Mouse (Mus musculus) stomach, postnatal 0 days (tissue): ENCODE measurements around the gene Krt20. TPM values are rescaled to one million over a fixed set of nuclear protein-coding genes. Genes with fewer than 3 reads are reported as not detected.

Experiments used
- ATAC-seq: fragments of 200-750 bp; cut with Nextera tagmentation; 2 replicates; pipeline ENCODE4 v1.8.0; 2017; ENCODE audit not compliant: low FRiP score, low TSS enrichment
- DNase-seq: peaks from one replicate; pipeline ENCODE4 v3.0.0-alpha.2; 2016; ENCODE audit warnings: low spot score
- H3K27ac ChIP-seq: fragments of 300-500 bp; sonication (generic); replicated peaks from 2 replicates; pipeline ENCODE4 v1.5.1; 2014; ENCODE audit warnings: mild to moderate bottlenecking, control low read depth
- H3K27me3 ChIP-seq: fragments of 300-500 bp; sonication (generic); 2 replicates; pipeline ENCODE4 v1.6.1; 2014; ENCODE audit warnings: low read length; ENCODE audit not compliant: control insufficient read depth, insufficient read depth
- H3K36me3 ChIP-seq: fragments of 300-500 bp; sonication (generic); 2 replicates; pipeline ENCODE4 v1.6.1; 2014; ENCODE audit warnings: low read length, mixed read lengths; ENCODE audit not compliant: control insufficient read depth, insufficient read depth
- H3K4me1 ChIP-seq: fragments of 300-500 bp; sonication (generic); replicated peaks from 2 replicates; pipeline ENCODE4 v1.6.1; 2014; ENCODE audit warnings: antibody characterized with exemption; ENCODE audit not compliant: control insufficient read depth, insufficient read depth
- H3K4me2 ChIP-seq: fragments of 300-500 bp; sonication (generic); replicated peaks from 2 replicates; pipeline ENCODE4 v1.6.1; 2014; ENCODE audit warnings: low read depth, mild to moderate bottlenecking, control low read depth, moderate library complexity
- H3K4me3 ChIP-seq: fragments of 300-500 bp; sonication (generic); 2 replicates; pipeline ENCODE4 v1.5.1; 2014; ENCODE audit warnings: low read depth, low read length, control low read depth
- H3K9ac ChIP-seq: fragments of 300-500 bp; sonication (generic); 2 replicates; pipeline ENCODE4 v1.6.1; 2014; ENCODE audit warnings: mild to moderate bottlenecking, low read length, control low read depth, mixed read lengths
- H3K9me3 ChIP-seq: fragments of 300-500 bp; sonication (generic); 2 replicates; pipeline ENCODE4 v1.6.1; 2016; ENCODE audit warnings: low read length; ENCODE audit not compliant: control insufficient read depth
- CTCF ChIP-seq: IDR thresholded peaks from 2 replicates; pipeline ENCODE4 v1.5.1; 2016; ENCODE audit warnings: antibody characterized with exemption, low read depth, mild to moderate bottlenecking, moderate library complexity
- EP300 ChIP-seq: optimal IDR thresholded peaks from 2 replicates; pipeline ENCODE3; 2016; ENCODE audit warnings: antibody characterized with exemption
- WGBS: fragments of 180-500 bp; shearing (Covaris S2); extraction: QIAGEN DNeasy Blood & Tissue Kit; methylation state at CpG from one replicate; pipeline ENCODE4 v1.1.7; 2014; 5-methylcytosine and 5-hydroxymethylcytosine counted together
- polyA plus RNA-seq: library from polyadenylated mRNA; unstranded; fragments of >200 nt; fragmentation: Nextera tagmentation; extraction: Ambion mirVana; gene quantifications from 2 replicates; pipeline ENCODE4 v1.2.1, GENCODE M21; 2015

Krt20 gene
- polyA plus RNA-seq, 1 experiment from 2014 or later: 110 TPM

DNA sequence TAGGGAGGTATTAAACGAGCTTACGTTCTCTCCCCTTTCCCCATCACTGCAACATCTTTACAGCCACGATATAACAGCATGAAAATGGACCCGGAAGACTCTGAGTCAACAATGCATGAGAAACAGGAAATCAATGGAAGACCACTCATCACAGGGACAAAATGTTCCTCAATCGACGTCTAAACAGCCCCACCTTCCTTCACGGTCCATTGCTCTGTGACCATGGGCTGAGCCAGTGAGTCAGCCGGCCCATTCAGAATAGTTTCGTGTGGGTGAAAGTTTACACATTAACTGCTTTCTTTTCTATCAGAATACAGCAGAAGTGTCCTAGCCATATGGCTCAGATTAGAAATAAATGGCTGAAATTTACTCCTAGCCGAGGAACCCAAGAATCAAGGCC lies 16.8 kb upstream of the Krt20 start:
- ATAC-seq: peak; percentile 81
- Histone ChIP-seq H3K4me2 (no peak overlapping the region), H3K9me3 (no peaks in the 10 kb centered on the region), H3K36me3 (no peaks in the 10 kb centered on the region), H3K27me3 (no peaks in the 10 kb centered on the region), H3K4me3 (no peak overlapping the region), H3K4me1 (no peaks in the 10 kb centered on the region), H3K27ac (peak overlapping the region; percentile 70), H3K9ac (no peak overlapping the region)
- peak; percentile 54 for DNase-seq
- no peak for TF ChIP-seq CTCF
- TF ChIP-seq EP300: peak; percentile 41
- WGBS: 56% methylated on average over 10 of the region's 10 CpGs

DNA sequence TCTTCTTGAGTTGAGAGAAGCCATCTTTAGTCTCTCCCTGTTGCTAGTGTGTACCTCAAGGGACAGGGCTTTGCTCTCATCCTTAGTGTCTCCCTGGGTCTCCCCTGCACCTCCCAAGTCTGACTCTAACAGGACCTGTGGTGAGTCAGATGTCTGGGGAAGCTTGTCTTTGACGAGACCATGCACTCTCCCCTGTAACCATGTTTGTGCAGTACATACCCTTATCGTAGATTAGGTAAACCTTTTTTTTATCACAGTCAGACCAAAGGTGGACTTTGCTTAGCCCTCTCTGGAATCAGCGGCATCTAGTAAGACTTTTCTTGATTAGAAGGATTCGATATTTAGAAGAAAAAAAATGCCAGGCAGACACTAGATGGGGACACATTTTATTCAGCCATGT lies 16.1 kb upstream of the Krt20 start:
- Histone ChIP-seq H3K27ac (peak overlapping the region; percentile 56; the same call in 1 of the 2 replicates), H3K27me3 (no peaks in the 10 kb centered on the region), H3K9ac (no peak overlapping the region), H3K4me2 (no peak overlapping the region), H3K36me3 (no peaks in the 10 kb centered on the region), H3K4me3 (no peak overlapping the region), H3K4me1 (no peaks in the 10 kb centered on the region), H3K9me3 (no peaks in the 10 kb centered on the region)
- DNase-seq (no peak), ATAC-seq (peak; percentile 80)
- TF ChIP-seq EP300: no peak
- no peak for TF ChIP-seq CTCF
- 57% methylated on average over 4 of the region's 4 CpGs for WGBS

DNA sequence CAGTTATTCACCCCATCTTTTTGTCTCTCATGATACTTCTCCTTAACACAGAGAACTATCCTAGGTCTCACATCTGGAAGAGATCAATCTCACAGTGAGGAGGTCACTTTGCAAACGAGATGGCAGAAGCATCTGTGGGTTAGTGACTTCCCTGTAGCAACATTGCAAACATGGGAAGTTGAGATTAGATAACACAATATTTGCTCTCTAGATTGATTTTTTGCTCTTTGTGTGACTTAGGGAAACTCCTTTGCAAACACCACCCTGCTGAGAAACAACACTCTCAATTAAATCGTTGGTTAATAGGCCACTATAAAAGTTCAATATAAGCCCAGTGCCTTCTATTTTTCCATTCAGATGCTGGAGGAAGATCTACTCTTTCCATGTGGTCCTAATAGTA lies 10.8 kb upstream of the Krt20 start:
- H3K27ac ChIP-seq: no peak overlapping the region
- H3K4me2 ChIP-seq: no peak overlapping the region
- no peaks in the 10 kb centered on the region for H3K36me3 ChIP-seq
- no peak for TF ChIP-seq CTCF
- no peak overlapping the region for H3K9ac ChIP-seq
- 26% methylated on average over 2 of the region's 2 CpGs for WGBS
- ATAC-seq (0 out of 2 replicates have a peak, but pooled peaks have one; percentile 35), DNase-seq (no peak)
- no peak overlapping the region for H3K4me3 ChIP-seq
- no peaks in the 10 kb centered on the region for H3K27me3 ChIP-seq
- no peaks in the 10 kb centered on the region for H3K9me3 ChIP-seq
- no peaks in the 10 kb centered on the region for H3K4me1 ChIP-seq

DNA sequence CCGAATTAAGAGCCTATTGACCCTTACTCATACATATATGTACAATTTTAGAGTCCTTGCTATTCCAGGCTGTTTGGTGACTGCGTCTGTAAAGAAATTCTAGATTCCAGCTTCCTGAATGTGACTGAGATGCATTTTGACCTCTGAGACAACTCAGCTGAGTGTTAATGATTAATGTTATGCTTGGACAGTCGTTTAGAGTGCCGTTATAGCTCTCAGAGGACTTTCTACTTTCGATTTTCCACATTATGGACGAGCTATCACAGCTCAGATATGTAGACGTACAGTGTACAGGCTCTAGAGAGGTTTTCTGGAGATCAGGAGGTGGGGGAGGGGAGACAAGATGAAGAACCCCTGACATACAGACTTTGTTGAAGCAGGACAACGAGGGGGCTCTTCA lies 3.3 kb upstream of the Krt20 start:
- TF ChIP-seq EP300: no peak
- TF ChIP-seq CTCF: no peak
- no peak overlapping the region for H3K4me3 ChIP-seq
- WGBS: 46% methylated on average over 8 of the region's 8 CpGs
- no peak overlapping the region for H3K9ac ChIP-seq
- no peak overlapping the region for H3K27ac ChIP-seq
- H3K4me2 ChIP-seq: no peak overlapping the region
- DNase-seq (no peak), ATAC-seq (no peak)
- no peaks in the 10 kb centered on the region for H3K36me3 ChIP-seq
- no peaks in the 10 kb centered on the region for H3K27me3 ChIP-seq
- H3K9me3 ChIP-seq: no peaks in the 10 kb centered on the region
- H3K4me1 ChIP-seq: no peaks in the 10 kb centered on the region

DNA sequence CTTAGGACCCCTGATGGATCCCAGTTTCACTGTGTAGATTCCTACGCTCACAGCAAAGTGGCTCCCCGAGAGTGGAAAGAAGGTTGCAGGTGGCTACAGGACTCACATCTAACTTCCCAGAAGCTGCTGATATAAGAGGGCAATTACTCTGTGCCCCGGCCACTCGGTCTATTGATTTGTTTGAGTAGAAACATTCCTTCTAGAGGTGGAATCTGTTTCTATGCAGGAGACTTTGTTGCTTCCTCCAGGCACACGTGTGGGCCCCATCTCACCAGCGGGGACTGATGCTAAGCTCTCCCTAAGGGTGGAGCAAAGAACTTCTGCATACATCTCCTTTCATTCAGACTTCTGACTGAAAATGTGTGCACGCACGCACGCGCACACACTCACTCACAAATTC lies 1.5 kb upstream of the Krt20 start:
- no peaks in the 10 kb centered on the region for H3K4me1 ChIP-seq
- 0 out of 2 replicates have a peak, but pooled peaks have one; percentile 53 for ATAC-seq
- H3K27me3 ChIP-seq: no peaks in the 10 kb centered on the region
- TF ChIP-seq EP300: no peak
- TF ChIP-seq CTCF: no peak
- no peak overlapping the region for H3K4me3 ChIP-seq
- no peak overlapping the region for H3K27ac ChIP-seq
- DNase-seq: peak; percentile 38
- WGBS: 38% methylated on average over 10 of the region's 10 CpGs
- H3K9ac ChIP-seq: no peak overlapping the region
- H3K4me2 ChIP-seq: no peak overlapping the region
- no peaks in the 10 kb centered on the region for H3K9me3 ChIP-seq
- H3K36me3 ChIP-seq: no peaks in the 10 kb centered on the region

DNA sequence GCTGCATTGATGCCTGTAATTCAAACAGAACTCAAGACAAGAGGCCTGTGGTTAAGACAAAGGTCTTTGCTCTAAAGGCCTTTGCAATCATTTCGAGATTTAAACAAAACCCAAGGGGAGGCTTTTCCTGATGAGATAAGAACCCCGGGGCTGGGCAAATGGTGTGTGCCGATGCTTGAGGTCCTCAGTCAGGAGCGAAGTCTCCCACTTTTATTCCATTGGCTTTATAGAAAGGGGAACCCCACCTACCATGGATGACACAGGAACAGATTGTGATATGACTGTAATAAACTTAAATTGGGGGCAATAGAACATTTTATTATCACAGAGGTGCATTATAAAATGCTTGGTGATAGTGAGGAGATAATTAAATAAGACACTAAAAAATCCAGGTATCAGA lies 1.3 kb downstream of the Krt20 start:
- 56% methylated on average over 4 of the region's 4 CpGs for WGBS

More for the DNA sequence above, 1.3 kb downstream of the Krt20 start:
- H3K9me3 ChIP-seq: no peaks in the 10 kb centered on the region
- no peak overlapping the region for H3K4me3 ChIP-seq
- no peak overlapping the region; the same call in 1 of the 2 replicates for H3K27ac ChIP-seq
- no peak overlapping the region for H3K4me2 ChIP-seq
- H3K27me3 ChIP-seq: no peaks in the 10 kb centered on the region
- H3K9ac ChIP-seq: no peak overlapping the region
- TF ChIP-seq CTCF: no peak
- no peak for TF ChIP-seq EP300
- no peaks in the 10 kb centered on the region for H3K4me1 ChIP-seq
- H3K36me3 ChIP-seq: no peaks in the 10 kb centered on the region
- ATAC-seq (no peak), DNase-seq (no peak)
